Mouse (Mus musculus) monocyte, adult 5-6 weeks (primary cell): ENCODE measurements around the gene BC024978. TPM values are rescaled to one million over a fixed set of nuclear protein-coding genes. Genes with fewer than 3 reads are reported as not detected.

Experiments
- ATAC-seq: fragments of 153-309, 156-312 bp; replicated peaks from 2 replicates; pipeline ENCODE4 v1.8.0; 2017; ENCODE audit warnings: mild to moderate bottlenecking; ENCODE audit not compliant: low TSS enrichment, insufficient number of reproducible peaks, severe bottlenecking, poor library complexity, low FRiP score
- total RNA-seq: library from RNA; stranded (forward); fragments of 200-1000, 200-491, 200-594 nt; gene quantifications from 3 replicates; pipeline ENCODE4 v1.2.3, GENCODE M21; 2017

Gene BC024978
- total RNA-seq, 1 experiment from 2014 or later, result 1.0 TPM

DNA sequence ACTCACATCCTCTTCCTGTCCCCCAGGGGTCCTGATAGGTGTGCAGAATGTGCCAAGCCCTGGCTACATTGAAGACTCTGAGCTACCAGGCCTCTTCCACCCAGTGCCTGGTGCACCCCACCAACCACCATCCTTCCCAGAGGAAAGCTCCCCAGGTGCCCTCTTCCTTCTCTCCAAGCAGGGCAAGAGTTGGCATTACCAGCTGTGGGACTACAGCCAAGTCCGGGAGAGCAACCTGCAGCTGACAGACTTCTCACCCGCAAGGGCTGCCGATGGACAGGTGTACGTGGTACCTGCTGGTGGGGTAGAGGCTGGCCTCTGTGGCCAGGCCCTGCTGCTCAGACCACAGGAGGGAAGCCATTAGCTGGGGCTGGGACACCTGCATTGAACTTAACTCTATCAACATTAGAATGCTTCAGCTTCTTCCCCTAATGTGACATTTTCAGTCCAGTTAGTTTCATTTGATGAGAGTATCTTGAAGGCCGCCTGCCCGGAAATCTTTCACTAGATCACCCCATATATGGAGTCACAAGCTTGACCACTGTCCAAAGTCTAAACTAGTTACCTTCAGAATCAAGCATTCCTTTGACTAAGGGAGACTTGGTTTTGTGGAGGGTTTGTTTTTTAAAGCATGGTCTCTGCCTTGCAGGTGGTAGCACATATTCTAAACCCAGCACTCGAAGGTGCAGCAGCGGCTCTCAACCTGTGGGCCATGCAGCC lies 8.3 kb downstream of the BC024978 start:
- no peak for ATAC-seq

DNA sequence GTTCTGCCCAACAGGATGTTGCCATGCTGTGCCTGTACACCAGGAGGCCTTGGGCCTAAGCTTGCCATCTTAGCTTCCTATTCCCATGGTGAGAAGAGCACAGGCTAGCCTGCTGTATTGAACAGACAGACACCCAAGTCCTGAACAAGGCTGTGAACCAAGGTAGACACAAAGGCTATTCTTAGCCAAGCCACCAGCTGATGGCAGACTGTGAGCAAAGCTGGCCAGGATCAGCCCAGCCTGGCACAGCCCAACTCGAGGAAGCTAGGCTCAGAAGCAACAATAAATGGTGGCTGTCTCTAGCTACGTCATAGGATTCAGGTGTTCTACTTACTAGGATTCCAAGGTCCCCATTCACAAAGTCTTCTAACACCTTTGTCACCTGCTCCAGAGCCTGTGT lies 17.0 kb downstream of the BC024978 start:
- no peak for ATAC-seq

DNA sequence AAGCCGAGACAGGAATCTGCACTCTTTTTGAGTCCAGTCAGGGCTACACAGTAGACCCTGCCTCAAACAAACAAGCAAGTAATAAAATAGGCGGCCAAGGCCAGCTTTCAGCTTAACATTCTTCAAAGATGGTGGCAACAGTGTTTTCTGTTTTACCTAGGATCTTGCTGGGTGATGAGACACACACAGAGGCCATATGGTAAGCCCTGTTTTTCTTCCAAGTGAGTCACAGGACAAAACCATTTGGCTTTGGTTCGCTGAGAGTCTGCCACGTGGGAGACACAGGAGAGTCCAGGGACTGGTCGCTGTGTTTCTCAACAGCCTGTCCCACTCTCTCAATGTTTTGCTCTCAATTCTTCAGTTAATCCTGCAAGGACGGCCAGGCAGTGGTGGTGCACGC lies 23.0 kb downstream of the BC024978 start:
- no peak for ATAC-seq

DNA sequence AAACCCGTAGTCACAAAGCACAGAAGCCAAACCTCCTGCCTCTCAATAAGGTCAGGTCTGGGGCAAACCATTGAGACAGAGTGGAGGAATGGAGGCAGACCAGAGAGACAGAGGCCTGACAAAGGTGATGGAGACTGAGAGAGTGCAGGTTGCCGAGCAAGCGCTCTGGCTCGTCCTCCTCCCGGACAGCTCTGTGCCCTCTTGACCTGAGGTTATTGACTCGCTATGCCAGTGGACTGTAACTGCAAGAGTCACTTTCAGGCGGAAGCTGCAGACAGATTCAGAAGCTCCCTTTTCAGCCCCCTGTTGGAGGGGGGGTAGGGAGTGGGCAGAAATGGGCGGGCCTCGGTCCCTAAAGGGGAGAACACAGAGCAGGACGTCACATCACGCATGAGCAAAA lies 24.4 kb downstream of the BC024978 start:
- no peak for ATAC-seq

DNA sequence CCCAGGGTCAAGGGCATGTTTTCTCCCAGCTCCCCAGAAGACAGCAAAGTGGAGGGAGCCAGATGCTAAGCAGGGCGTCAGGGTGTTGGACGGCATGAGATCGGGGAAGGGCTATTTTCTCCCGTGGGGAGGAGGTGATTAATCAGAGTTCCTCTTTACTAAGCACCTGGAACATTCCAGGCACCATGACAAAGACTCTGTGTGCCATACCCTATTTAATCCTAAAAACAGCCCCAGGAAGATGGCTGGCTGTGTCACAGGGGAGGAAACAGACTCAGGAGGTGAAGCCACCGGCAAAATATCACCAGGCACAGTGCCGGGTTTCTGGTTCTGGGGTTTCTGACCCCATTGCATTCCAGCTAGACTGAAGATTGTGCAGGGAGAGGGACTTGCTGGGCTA lies 26.4 kb downstream of the BC024978 start:
- ATAC-seq, result no peak

DNA sequence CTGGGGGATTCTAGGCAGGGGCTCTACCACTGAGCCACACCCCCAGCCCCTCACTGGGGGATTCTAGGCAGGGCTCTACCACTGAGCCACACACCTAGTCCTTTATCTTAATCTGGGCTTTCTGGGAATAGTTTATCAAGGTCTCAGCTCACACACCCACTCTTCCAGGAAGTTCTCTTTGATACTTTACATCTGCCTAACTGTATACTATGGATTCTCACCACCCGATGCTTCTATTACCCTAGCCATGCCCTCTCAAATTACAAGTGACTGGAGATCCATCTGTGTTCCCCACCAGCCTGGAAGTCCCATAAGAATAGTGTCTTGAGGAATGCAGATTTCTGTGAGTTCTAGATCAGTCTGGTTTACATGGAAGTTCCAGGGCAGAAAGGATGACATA lies 27.0 kb downstream of the BC024978 start:
- ATAC-seq, result no peak

DNA sequence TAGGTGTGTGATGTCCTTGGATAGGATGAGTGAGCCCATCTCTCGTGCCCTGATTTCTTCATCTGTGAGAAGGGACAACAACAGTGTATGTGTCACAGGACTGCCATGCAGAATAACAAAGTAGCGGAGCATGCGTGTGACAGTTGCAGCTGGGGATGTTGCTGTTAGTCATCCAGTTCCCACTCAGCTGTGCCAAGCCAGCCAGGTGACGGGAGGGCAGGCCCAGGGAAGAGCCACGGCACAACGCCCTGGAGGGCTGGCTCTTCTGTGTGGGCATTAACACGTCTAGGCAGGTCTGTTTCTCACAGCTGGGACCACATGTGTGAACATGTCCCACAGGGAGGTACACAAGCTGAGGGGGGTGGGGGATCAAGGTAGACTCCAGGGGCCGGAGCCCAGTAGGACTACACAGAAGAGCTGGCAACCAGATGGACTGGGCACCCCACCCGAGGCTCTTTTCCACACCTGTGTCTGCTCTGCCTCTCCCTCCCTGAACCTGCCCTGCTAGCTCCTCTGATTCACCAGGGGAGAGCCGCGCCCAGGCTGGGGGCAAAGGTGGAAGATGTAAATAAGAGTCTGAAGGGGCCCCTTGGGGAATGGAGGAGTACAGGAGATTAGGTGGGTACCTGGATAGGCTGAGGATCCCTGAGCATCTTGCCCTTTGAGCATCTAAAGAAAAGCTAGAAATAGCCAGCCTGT lies 29.4 kb downstream of the BC024978 start:
- ATAC-seq, result no peak

DNA sequence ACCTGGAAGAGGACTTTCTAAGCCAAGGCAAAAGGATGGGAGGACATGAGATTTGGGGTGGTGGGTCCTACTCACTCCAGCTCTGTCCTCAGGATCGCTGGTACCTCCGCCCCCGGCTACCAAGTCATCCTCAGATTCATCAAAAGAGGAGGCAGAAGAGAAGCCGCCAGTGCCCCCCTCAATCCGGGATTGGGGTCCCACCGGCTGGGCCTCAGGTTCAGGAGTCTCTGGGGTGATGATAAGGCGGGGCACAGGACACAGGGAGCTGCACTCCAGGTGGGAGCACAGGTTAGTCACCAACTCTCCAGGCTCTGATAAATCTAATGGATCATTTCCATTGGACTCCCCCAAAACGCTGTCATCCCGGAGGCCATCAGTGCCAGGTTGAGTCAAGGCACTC lies 31.7 kb downstream of the BC024978 start:
- no peak for ATAC-seq

DNA sequence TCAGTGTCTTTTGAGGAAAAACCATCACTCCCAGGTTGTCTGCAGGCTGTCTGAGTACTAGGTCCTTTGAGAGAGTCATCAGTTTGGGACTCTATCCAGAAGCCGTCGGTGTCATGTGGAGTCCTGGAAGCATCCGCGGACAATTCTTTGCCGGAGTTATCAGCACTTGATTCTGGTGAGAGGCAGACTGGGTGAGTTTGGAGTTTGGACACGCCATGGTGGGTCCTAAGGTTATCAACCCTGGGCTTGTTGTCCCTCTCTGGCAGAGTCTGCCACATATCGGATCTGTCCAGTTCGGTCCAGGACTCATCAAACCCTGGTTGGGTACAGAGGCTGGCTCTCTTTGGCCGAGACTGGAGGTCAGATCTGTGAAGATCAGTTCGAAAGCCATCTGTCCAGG lies 32.1 kb downstream of the BC024978 start:
- ATAC-seq, result no peak

DNA sequence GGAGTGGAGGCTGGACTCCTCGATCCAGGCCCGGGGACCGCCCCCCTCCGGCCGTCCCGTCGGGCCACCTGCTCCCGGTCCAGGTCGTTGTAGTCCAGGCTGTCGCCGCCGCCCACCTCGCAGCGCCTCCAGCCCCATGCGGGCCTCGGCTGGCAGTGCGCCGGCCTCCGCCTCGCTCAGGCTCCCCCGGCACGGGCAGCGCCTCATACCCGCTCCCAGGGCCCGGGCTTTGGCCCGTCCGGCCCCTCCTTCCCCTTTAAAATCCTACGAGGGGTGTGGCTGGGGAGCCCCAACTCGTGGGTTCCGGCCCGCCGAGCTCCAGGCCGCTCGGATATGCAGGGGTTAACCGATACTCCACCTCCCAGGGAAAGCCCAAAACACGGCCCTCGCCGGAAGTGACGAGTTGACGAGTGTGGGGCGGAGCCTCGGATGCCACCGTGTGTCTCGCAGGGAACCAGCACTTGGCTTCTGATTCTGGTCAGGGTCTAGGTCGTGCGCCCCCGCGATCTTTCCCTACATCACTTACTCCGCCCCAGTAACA lies 32.8 kb downstream of the BC024978 start, which contains the start of gene Itpkc:
Gene Itpkc (minus strand): TSS at position 381 of the 541 bp plus-strand sequence.
- peak; percentile 92 for ATAC-seq

DNA sequence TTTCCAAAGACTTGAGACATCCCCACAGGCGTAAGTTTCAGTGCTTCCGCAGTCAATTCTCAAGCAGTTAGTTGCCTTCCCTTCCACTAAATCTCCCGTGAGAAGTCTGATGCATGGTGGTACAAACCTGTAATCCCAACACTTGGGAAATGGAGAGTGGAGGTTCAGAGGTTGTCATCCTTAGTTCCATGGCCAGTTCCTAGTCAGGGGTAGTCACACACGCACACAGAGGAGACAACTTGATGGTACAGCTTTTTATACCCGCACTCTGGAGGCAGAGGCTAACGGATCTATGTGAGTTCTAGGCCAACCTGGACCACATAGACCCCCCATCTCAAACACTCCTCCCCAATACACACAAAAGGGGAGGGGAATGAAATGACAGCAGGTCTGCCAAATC lies 33.3 kb downstream of the BC024978 start:
- no peak for ATAC-seq

DNA sequence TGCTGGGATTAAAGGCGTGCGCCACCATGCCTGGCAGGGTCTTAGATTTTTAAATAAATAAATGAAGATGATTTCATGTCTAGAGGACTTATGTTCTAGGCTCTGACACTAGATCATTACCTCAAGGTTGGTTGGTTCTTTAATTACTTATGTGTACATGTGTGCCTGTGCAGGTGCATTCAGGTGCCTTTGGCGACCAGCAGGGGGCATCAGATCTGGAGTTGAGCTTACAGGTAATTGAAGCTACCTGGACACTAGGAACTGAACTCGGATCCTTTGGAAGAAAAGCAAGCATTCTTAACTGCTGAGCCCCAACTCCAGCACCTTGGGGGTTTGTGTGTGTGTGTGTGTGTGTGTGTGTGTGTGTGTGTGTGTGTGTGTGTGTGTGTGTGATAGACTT lies 35.2 kb downstream of the BC024978 start:
- ATAC-seq, result no peak

DNA sequence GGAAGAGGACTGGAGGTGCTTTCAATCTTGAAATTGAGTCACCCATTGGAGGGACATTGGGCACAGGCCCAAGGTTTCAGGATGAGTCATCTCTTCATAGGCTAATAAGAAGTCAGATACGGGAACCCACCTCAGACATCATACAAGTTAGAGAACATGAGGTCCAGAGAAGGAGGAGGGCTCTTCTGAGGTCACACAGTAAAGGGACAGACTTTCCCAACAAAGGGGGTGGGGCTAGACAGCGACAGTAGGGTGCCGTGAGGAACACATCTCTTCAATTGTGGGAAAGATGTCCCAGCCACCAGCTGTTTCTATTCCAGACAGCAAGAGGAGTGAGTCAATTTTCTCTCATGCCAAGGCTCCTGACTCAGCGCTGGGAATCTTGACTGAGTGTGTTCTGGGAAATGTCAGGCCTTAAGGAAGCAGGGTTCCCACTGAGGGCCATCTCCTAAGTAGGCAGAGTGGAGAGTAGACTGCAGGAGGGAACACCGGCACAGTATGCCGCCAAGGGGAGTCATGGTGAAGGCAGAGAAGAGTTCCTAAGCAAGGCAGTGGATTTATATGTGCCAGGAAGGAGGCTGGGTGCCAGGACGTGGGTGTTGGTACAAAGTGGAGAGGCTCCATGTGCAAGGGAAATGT lies 36.2 kb downstream of the BC024978 start:
- no peak for ATAC-seq

DNA sequence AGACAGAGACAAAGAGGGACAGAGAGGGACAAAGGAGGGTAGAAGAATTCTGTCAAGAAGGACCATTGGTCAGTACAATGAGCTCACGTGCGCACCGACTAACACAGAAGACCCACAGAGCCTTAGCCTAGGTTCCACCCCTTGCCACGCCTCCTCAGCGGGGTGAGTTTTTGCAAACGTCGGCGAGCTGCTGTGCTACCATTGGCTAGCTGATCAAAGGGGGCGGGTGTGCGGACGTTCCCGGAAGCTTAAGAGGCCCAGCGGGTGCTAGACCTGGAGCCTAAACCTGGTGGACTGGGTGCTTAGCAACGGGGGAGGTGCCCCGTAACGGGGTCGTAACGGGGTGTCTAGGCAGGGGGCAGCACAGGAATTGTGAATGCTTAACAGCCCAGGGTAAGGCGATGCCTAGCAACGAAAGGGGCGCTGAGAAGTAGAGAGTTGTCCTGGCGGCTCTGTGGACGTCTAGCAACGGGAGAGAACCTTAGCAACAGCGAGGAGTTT lies 37.2 kb downstream of the BC024978 start, which contains the start of gene Coq8b:
Gene Coq8b (plus strand): TSS at position 243 of the 501 bp plus-strand sequence.
- peak; percentile 91 for ATAC-seq

DNA sequence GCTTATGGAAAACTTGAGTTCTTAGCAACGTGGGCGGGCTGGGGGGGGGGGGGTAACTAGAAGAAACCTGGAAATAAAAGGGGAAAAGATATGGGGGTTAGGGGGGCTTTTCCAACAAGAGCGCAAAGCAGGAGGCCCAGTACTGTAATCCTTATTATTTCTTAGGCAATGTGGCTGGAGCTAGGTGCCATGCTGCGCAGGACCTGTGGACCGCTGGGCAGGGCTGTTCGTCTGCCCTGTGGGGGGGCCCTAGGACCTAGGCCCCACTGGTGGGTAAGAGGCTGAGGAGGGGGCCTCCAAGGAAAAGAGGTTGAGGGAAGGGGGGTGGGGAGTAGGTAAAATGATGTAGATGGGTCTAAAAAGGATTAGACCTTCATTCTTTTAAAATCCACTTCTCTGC lies 37.7 kb downstream of the BC024978 start:
- ATAC-seq, result no peak

DNA sequence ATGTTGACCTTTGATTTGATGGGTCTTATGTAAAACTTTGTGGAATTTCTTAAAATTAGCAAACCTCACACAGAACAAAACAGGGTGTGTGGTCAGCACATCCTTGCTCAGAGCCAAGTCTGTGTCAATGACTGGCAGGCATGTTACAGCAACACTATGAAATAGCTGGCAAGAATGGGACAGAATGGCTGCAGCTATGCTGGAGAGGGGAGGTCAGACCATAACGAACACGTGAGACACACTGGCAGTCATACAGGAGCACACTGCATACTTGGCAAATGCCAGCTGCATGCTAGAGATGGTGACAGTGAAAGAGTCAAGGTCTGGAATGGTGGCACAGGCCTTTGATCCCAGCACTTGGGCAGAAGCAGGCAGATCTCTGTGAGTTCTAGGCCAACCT lies 40.1 kb downstream of the BC024978 start:
- no peak for ATAC-seq

DNA sequence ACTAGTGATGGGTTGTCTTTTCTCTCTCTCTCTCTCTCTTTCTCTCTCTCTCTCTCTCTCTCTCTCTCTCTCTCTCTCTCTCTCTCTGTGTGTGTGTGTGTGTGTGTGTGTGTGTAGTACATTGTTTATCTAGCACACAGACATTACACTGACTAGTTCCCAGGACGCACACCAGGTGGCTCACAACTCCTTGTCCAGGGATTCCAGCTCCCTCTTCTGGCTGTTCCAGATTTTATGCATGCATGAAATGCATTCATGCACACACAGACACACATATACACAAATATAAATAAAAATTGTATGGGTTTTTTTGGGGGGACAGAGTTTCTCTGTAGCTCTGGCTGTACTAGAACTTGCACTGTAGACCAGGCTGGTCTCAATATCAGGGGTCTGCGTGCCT lies 41.9 kb downstream of the BC024978 start:
- ATAC-seq, result no peak

DNA sequence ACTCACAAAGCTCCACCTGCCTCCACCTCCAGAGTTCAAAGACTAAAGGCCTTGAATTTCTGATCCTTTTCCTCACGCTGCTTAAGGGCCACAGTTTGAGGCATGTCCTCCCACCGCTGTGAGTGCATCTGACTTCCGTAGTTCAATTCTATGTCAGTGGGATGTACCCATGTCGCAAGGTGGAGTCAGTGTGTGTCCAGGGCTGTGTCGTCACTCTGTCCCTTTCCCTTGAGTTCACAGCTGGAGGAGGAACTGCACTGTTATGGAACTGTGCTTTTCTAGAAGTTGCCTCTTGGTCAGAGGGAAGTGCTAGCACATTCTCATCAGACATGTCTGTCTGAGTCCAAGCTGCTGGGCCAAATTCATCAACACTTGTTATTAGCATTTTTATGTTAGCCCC lies 43.0 kb downstream of the BC024978 start:
- peak; percentile 60; the same call in 1 of the 2 replicates for ATAC-seq

DNA sequence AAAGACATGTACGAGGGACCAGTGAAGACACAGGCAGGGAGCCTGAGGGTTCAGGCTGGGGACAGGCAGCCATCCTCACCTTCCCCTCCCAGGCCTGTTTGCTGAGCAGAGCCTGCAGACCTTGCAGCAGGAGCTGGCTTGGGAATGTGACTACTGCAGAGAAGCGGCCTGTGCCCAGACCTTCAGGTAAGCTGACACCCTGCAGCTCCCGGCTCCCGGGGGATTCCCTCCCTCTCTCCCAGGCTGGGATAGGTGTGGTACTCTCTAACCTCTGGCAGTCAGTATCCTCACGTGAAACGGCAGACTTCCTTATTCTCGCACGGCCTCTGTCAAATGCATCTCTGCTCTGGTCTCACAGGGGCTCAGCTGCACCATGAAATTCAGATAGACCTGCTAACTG lies 47.6 kb downstream of the BC024978 start:
- ATAC-seq, result no peak
